Mouse (Mus musculus) frontal cortex, adult 2 months (tissue): ENCODE measurements at regions not wholly inside any gene's neighbourhood (a gene's known extent, or its start where the extent isn't known, plus 50 kb on each side); places are given as distances from the start of the nearest gene placed in this dataset.

Source experiments
- DNase-seq, 2 experiments: peaks; one replicate each; pipeline ENCODE4 v3.0.0; 2022; ENCODE audit warnings: low spot score in 1 of 2; ENCODE audit errors: extremely low spot score in 1 of 2

GRCm38 (mm10) chr2:171363381-171363780 is 631.8 kb downstream of the Dok5 start:
- DNase-seq: no peak

DNA sequence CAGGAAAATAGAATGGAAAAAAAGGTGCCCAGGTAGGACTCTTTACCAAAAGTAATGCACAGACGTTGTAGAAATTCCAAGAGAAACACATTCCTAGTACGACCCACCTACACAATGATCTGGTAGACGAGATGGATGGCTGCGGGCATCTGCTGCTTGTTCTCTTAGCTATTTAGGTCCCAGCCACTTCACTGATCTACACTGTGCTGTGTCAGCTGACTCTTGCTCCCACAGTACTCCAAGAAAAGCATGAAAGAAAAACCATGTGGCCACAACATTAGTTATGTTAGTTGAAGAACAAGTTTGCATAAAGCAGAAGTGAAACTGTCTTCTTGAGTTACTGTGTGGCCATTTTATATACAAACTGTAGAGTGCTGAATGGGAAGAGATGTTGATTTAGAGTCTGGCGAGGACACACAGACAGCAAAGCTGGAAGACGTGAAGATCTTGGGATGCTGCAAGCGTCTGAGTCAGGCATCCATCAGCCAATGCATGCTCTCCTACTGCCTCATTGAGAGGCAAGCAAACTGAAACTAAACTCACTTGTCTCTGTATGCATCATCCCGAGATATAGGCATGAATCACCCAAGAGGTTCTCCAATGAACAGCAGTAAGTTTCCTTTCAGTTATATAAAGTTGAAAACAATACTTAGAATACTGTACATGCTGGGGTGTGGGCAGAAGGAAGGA is 626.6 kb downstream of the Dok5 start:
- DNase-seq: peak; percentile 44 to 53

DNA sequence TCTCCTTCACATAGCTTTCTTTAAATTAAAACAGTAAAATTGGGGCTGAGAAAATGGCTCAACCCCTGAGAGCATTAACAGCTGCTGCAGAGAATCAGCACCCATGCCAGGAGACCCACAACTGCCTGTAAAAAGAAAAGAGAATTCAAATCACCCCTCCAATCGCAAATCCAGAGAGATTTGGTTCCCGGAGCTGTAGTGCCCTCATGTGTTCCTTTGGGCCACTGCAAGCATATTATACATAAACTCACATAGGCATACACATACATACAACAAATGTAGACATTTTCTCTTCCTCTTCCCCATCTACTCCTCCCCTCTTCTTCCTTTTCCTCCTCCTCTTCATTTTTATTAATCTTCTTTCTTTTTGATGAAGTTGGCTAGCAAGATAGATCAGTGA is 616.5 kb downstream of the Dok5 start:
- DNase-seq: no peak

DNA sequence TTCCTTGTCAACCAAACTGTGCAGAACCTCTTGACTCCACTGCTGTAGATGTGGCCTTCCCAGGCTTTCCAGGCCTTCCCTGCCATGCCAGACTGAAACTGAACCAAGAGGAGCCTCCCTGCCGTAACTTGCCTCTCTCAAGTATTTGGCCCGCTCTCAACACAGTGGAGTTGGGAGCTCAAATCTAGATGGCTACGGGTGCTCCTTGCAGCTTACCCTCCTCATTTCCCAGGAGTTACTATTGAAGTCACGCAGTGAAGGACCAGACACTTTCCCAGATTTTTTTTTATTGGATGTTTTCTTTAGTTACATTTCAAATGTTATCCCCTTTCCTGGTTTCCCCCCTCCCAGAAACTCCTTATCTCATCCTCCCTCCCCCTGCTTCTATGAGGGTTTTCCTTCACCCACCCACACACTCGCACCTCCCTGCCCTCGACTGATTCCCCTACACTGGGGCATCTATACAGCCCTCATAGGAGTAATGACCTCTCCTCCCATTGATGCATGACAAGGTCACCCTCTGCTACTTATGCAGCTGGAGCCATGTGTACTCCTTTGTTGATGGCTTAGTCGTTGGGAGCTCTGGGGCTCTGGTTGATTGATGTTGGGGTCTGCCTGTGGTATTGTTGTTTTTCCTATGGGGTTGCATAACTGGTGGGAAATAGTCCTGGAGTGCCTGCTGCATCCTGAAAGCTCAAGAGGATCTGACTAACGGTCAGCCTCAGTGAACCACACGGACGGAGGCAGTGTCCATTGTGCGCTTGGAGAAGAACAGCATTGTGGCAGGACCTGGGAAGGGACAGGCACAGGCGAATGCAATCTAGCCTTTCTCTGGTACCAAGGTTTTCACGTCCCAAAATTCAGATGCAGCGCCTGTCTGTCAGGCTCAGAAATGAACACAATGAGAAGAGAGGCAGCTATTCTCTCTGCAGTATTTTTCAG is 602.5 kb downstream of the Dok5 start:
- no peak for DNase-seq

DNA sequence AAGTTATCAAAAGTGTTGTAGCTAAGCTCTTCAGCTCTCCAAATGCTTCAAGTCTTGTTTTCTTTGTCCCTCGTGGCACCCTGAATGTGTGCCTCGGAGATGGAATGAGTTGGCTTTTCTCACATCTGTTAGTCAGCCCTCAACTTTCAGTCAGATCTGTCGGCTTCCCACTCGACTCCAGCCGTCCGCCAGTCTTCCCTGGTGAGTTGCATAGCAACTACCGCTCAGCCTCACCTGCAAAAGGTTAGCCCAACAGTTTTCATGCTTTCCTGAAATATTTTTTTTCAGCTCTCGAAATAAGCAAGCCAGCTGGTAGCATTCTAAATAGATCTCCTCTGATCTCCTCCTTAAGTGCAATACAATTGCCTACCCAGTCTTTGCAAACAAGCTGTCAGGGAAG is 601.2 kb downstream of the Dok5 start:
- DNase-seq: peak; percentile 57 to 59

DNA sequence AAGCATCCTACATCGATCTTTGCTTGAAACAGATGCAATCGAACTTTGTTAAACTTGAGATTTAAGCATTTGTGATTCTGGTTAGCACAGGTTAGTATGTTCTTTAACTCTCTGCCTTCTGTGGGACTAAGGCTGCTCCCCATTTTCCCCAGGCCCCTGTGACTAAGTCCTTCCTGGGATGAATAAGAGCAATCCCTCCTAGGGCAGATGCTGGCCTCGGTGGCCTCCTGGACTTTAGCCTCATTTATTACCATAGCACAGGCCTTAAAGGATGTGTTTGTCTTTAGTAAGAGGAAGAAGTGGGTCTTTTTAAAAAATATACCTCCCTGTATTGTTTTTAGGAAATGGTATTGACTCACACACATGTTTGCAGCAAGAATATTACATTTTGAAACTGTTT is 599.9 kb downstream of the Dok5 start:
- DNase-seq: no peak

- no peak for DNase-seq
Measured at GRCm38 (mm10) chr2:171326909-171327308, 595.3 kb downstream of the Dok5 start.

- no peak for DNase-seq
Measured at GRCm38 (mm10) chr2:171308486-171308885, 576.9 kb downstream of the Dok5 start.

GRCm38 (mm10) chr2:171306000-171306399 is 574.4 kb downstream of the Dok5 start:
- no peak for DNase-seq

GRCm38 (mm10) chr2:171298519-171298918 is 566.9 kb downstream of the Dok5 start:
- no peak for DNase-seq

- DNase-seq: no peak
Measured at GRCm38 (mm10) chr2:171295603-171296002, 564.0 kb downstream of the Dok5 start.

DNA sequence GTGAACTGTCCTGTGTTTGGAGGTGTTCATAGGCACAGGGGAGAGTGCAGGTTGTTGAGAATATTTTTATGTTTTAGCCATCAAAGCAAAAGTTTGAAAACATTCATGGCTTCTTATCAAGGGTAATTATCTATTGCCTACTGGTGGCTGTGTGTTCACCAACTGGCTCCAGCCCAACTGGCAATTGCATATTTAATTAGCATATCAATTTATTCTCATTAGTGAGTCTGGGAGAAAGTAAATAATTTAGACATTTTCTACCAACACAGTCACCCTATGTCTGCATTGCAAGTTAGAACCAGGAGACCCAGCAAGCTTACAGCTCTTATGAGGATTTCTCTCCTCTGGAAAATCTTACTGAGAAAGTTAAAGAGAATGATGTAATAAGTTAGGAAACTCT is 561.0 kb downstream of the Dok5 start:
- no peak for DNase-seq

DNA sequence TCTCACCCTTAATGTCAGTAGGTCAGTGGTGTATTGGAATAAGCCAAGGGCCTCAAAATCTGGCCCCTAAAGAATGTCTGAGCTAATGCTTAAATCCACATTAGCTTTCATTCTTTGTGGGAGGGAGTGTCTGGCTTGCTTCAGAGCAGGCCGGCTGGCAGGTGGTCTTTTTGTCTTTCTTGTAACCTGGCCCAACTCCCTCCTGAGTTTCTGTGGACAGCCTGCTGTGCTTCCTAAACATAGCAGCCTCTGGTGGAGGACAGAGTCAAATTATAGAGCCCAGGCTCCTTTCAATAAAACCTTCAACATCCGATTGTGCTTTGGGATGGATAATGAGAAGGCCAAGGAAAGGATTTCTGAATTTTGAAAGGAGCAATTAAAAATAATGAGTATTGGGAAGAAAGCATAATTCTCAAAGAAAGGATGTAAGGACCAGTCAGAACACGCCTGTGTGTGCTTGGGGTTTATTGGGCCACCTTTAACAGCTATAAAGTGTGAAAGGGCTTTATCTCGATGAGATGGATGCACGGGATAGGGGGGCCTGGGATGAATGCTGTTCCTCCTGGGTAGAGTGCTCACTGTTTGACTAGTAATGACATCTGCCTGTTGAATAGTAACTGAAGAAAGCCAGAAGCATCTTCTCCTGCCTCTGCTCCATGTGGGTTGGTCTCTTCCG is 554.2 kb downstream of the Dok5 start:
- no peak for DNase-seq

DNA sequence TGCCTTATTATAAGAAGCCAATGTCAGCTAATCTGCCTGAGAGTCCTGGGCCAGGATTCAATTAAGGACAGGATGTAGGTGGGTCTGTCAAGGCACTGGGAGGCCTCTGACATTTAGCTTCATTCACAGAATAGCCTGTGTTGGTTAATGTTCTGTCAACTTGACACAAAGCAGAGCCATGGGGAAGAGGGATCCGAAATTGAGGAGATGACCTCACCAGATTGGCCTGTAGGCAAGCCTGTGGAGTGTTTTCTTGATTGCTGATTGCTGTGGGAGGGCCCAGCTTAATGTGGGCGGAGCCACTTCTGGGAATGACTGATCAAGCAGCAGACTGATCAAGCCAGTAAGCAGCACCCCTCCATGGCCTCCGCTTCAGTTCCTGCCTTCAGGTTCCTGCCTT is 548.5 kb downstream of the Dok5 start:
- no peak for DNase-seq

DNA sequence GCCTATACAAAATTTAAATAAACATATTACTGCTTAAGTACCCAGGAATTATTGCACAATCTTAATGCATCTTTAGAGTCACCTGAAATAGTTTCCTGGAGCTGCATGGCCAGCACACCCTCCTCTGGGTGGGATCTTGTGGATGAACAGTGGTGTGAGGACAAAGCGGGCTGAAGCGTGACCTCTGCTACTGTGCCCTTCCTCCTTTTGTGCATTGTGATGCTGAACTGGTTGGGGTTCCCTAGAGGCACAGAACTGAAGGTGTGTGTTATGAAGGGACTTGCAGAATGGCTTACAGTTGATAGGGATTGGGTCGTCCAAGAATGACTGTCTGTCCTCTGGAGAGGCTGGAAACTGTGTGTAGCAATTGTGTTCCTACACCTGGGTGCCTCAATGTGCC is 547.7 kb downstream of the Dok5 start:
- DNase-seq: no peak

- DNase-seq: no peak
Measured at GRCm38 (mm10) chr2:171253194-171253593, 521.6 kb downstream of the Dok5 start.

DNA sequence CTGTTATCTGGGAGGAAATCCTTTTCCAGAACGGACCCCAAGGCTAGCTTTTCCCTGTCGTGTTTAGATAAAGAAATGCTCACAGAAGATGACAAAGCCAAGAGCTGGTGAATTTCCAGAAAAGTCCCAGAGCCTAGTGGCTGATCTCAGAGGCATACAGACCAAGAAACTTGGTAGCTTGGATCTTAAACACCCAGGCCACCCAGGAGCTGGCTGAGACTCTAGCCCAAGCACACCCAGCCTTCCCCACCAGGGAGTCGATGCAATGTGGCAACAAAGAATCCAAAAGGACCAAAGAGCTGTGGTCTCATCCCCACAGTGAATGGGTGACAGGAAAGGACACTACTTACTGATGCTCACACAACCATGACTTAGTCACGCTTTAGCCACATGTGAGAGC is 513.8 kb downstream of the Dok5 start:
- no peak for DNase-seq

- no peak for DNase-seq
Measured at GRCm38 (mm10) chr2:171242356-171242755, 510.7 kb downstream of the Dok5 start.

DNA sequence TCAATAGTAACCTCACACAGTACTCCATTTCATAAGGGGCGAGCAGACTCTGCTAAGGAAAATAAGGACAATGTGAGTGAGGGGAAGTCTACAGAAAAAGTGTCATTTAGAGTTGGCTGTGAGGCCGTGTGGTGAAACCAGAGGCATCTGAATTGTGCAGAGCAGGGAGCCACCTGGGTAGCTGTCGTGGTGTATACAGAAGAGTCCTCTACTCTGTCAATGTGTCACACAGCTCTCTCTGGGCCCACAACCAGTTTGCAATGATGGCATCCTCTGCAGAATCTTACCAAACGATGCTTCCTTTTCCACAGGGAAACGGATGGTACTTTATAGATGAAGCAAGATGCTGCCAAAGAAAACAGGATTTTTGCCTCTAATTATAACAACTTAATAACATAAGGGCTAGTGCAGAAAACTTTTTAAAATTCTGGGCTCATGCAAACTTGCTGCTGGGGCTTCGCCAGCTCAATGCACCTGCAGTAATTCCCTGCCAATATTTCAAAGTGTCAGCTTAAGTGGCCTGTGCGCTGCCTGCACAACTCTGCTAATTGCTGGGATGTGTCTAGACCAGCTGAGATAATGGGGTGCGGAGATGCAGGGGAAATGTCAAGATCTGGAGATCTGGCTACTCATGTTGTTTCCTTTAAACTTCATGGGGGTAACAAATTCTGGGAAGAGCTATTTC is 505.8 kb downstream of the Dok5 start:
- DNase-seq: no peak

DNA sequence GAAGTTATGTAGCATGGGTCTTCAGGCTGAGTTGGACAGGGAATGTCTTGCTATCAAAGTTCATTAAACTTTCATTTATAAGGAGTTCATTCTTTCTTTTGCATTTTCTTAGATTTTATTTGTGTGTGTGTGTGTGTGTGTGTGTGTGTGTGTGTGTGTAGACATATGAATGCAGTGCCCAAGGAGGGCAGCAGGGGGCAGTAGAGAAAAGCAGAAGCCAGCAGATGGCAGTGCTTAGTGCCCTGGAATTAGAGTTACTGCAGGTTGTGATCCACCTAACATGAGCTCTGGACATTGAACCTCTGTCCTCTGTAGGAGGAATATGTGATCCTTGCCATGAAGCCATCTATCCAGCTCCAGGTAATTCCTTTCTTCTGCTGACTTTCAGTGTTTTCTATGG is 501.2 kb downstream of the Dok5 start:
- no peak for DNase-seq
